Mouse (Mus musculus) spleen, postnatal 0 days (tissue): ENCODE results near the gene Lrch4. TPM values are rescaled to one million over a fixed set of nuclear protein-coding genes. Genes with fewer than 3 reads are reported as not detected.

Experiments used
- polyA plus RNA-seq: library from polyadenylated mRNA; unstranded; fragments of >200 nt; fragmentation: Nextera tagmentation; extraction: Ambion mirVana; gene quantifications from 2 replicates; pipeline ENCODE4 v1.2.1, GENCODE M21; 2015

Gene Lrch4
- polyA plus RNA-seq, result 41.9 and 54.3 TPM in 2 replicates

DNA sequence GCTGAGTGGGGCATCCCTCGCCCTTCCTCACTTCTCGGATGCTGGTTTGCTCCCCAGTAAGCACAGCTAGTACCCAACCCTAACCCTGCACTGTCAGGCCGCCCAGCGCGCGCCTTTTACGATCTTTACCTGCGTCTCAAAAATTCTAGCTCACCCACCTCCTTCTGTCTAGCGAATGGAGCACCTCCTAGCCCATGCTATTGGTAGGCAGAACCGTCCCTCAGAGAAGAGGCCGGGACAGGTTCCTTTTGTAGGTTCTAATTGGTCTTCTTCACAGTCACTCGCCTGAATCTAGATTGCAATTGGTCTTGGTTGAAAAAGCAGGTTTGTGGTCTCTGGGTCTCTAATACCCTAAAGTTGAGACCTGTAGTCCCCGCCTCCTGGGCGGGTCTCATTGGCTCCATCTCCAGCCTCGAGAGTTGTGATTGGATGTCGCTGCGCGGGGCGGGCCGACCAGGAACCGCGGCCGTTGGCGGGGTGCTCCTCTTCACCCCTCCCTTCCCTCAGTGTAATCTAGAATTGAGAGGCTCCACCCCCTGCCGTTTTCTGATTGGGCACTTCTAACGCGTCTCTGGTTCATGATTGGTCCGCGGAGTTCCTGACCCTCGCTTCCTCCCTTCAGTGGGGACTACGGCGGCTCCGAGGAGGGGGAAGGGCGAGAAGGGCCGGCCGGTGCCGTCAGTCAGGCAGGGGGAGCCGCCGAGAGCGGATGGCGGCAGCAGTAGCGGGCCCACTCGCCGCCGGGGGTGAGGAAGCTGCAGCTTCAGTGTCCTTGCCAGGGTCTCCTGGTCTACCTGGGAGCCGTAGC, at the start of gene Lrch4, which contains the start of the genes Fbxo24 and Gm20605:
Gene Lrch4 (plus strand): TSS at position 624 of the 808 bp plus-strand sequence.
Gene Fbxo24 (minus strand): TSS at position 505 of the 808 bp plus-strand sequence.
Gene Gm20605 (plus strand): TSS at position 678 of the 808 bp plus-strand sequence.

GRCm38 (mm10) chr5:137600619-137601364, 28.1 kb upstream of the Lrch4 start, which contains the start of gene Mospd3:
Gene Mospd3 (minus strand): TSS chr5:137601058.

GRCm38 (mm10) chr5:137613550-137613949, 15.4 kb upstream of the Lrch4 start, which contains the start of gene Pcolce:
Gene Pcolce (minus strand): TSS chr5:137613784.

GRCm38 (mm10) chr5:137641054-137641453, 12.1 kb downstream of the Lrch4 start, which contains the start of gene Sap25:
Gene Sap25 (plus strand): TSS chr5:137641334.

GRCm38 (mm10) chr5:137645652-137646091, 16.8 kb downstream of the Lrch4 start, which contains the start of gene Irs3:
Gene Irs3 (minus strand): TSS chr5:137645714.

GRCm38 (mm10) chr5:137684294-137685123, 55.6 kb downstream of the Lrch4 start, which contains the start of gene Agfg2:
Gene Agfg2 (minus strand): TSS chr5:137684726.

Other genes starting within 250 kb of the Lrch4 start
- 0.06 and 0.15 TPM in 2 replicates for gene Zan, start 152.1 kb upstream of the Lrch4 start, polyA plus RNA-seq
- gene Pop7, start 126.6 kb upstream of the Lrch4 start, polyA plus RNA-seq, result 44.1 and 45.5 TPM in 2 replicates
- 9.3 and 10.5 TPM in 2 replicates for gene Gigyf1, start 110.6 kb upstream of the Lrch4 start, polyA plus RNA-seq
- gene Epo, start 95.9 kb upstream of the Lrch4 start, polyA plus RNA-seq, result not detected in 2 replicates
- gene Gnb2, start 95.6 kb upstream of the Lrch4 start, polyA plus RNA-seq, result 296 and 329 TPM in 2 replicates
- gene Actl6b, start 75.6 kb upstream of the Lrch4 start, polyA plus RNA-seq, result not detected in 2 replicates
- 43.2 and 45.5 TPM in 2 replicates for gene Tfr2, start 59.3 kb upstream of the Lrch4 start, polyA plus RNA-seq
- gene Mospd3, start 28.1 kb upstream of the Lrch4 start, polyA plus RNA-seq, result 55.8 TPM in 2 replicates
- 61.6 and 75.4 TPM in 2 replicates for gene Pcolce, start 15.3 kb upstream of the Lrch4 start, polyA plus RNA-seq
- 0.10 TPM in 1 of 2 replicates, not detected in the other for gene Fbxo24, start 119 bp upstream of the Lrch4 start, polyA plus RNA-seq
- gene Gm20605, start 54 bp downstream of the Lrch4 start, polyA plus RNA-seq, result 9.0 and 10.1 TPM in 2 replicates
- 16.9 and 18.4 TPM in 2 replicates for gene Sap25, start 12.2 kb downstream of the Lrch4 start, polyA plus RNA-seq
- 0.05 and 0.12 TPM in 2 replicates for gene Irs3, start 16.6 kb downstream of the Lrch4 start, polyA plus RNA-seq
- 36.8 and 43.3 TPM in 2 replicates for gene Agfg2, start 55.6 kb downstream of the Lrch4 start, polyA plus RNA-seq
- gene Nyap1, start 112.5 kb downstream of the Lrch4 start, polyA plus RNA-seq, result 0.24 and 0.30 TPM in 2 replicates
- 114 and 132 TPM in 2 replicates for gene Tsc22d4, start 116.6 kb downstream of the Lrch4 start, polyA plus RNA-seq
- 28.5 and 28.7 TPM in 2 replicates for gene Ppp1r35, start 149.7 kb downstream of the Lrch4 start, polyA plus RNA-seq
- 8.4 and 9.4 TPM in 2 replicates for gene Mepce, start 158.5 kb downstream of the Lrch4 start, polyA plus RNA-seq
- gene Zcwpw1, start 158.7 kb downstream of the Lrch4 start, polyA plus RNA-seq, result 5.6 and 7.4 TPM in 2 replicates
- 16.8 and 27.1 TPM in 2 replicates for gene Pilra, start 207.2 kb downstream of the Lrch4 start, polyA plus RNA-seq
- gene Pilrb1, start 229.0 kb downstream of the Lrch4 start, polyA plus RNA-seq, result 17.8 and 27.4 TPM in 2 replicates
- gene Pilrb2, start 242.7 kb downstream of the Lrch4 start, polyA plus RNA-seq, result 25.5 and 39.0 TPM in 2 replicates